Mouse (Mus musculus): Measurements from ENCODE around the gene Atp8b3. TPM values are rescaled to one million over a fixed set of nuclear protein-coding genes. Genes with fewer than 3 reads are reported as not detected.

Gene Atp8b3
- polyA plus RNA-seq, 1 experiment from 2014 or later, result 1.5 TPM

- Histone ChIP-seq H3K4me1 (peaks cover 6% of the 10 kb centered on the region; the same call in 1 of the 2 replicates), H3K9ac (replicated peaks) (no peak overlapping the region), H3K9me3 (replicated peaks) (no peaks in the 10 kb centered on the region), H3K4me3 (replicated peaks) (no peak overlapping the region), H3K27me3 (replicated peaks) (no peaks in the 10 kb centered on the region), H3K27ac (replicated peaks) (no peak overlapping the region), H3K4me2 (no peak overlapping the region), H3K36me3 (peaks cover 83% of the 10 kb centered on the region)
- WGBS, result 100% methylated on average over 4 of the region's 4 CpGs
- no peak for ATAC-seq (ENCODE audit: low FRiP score)
These were observed 8.0 kb upstream of the Atp8b3 start for GRCm38 (mm10) chr10:80546945-80547344.

- H3K36me3 ChIP-seq, result peaks cover 91% of the 10 kb centered on the region
- WGBS, result 93% methylated on average over 8 of the region's 8 CpGs
- no peak for ATAC-seq (ENCODE audit: low FRiP score)
These were observed 6.7 kb upstream of the Atp8b3 start for GRCm38 (mm10) chr10:80545590-80545989.

GRCm38 (mm10) chr10:80543873-80544272 is 4.9 kb upstream of the Atp8b3 start:
- no peak for ATAC-seq (ENCODE audit: low FRiP score)

More at GRCm38 (mm10) chr10:80545590-80545989, 6.7 kb upstream of the Atp8b3 start:
- H3K4me2 ChIP-seq, result no peak overlapping the region
- H3K9ac ChIP-seq (replicated peaks), result no peak overlapping the region
- H3K4me1 ChIP-seq, result peaks cover 6% of the 10 kb centered on the region; the same call in 1 of the 2 replicates
- no peak overlapping the region for H3K4me3 ChIP-seq (replicated peaks)
- no peak overlapping the region for H3K27ac ChIP-seq (replicated peaks)
- H3K27me3 ChIP-seq (replicated peaks), result no peaks in the 10 kb centered on the region
- H3K9me3 ChIP-seq (replicated peaks), result no peaks in the 10 kb centered on the region

GRCm38 (mm10) chr10:80539493-80539892 is 569 bp upstream of the Atp8b3 start:
- whole genome bisulfite sequencing, result 63% methylated on average over 4 of the region's 5 CpGs
- Histone ChIP-seq H3K4me1 (peaks cover 13% of the 10 kb centered on the region), H3K36me3 (peaks cover 37% of the 10 kb centered on the region), H3K27me3 (replicated peaks) (peaks cover 42% of the 10 kb centered on the region), H3K4me3 (replicated peaks) (no peak overlapping the region), H3K27ac (replicated peaks) (no peak overlapping the region), H3K9ac (replicated peaks) (no peak overlapping the region), H3K4me2 (no peak overlapping the region), H3K9me3 (replicated peaks) (no peaks in the 10 kb centered on the region)
- ATAC-seq (ENCODE audit: low FRiP score), result no peak

More at GRCm38 (mm10) chr10:80543873-80544272, 4.9 kb upstream of the Atp8b3 start:
- 92% methylated on average over 14 of the region's 14 CpGs for WGBS
- Histone ChIP-seq H3K9ac (replicated peaks) (no peak overlapping the region), H3K36me3 (peaks cover 76% of the 10 kb centered on the region), H3K27me3 (replicated peaks) (peaks cover 3% of the 10 kb centered on the region), H3K27ac (replicated peaks) (no peak overlapping the region), H3K4me2 (no peak overlapping the region), H3K4me1 (peaks cover 9% of the 10 kb centered on the region), H3K9me3 (replicated peaks) (no peaks in the 10 kb centered on the region), H3K4me3 (replicated peaks) (no peak overlapping the region)

- no peaks in the 10 kb centered on the region for H3K9me3 ChIP-seq (replicated peaks)
- peaks cover 24% of the 10 kb centered on the region for H3K36me3 ChIP-seq
- H3K27ac ChIP-seq (replicated peaks), result no peak overlapping the region
- 70% methylated on average over 5 of the region's 5 CpGs for WGBS
- no peak overlapping the region for H3K9ac ChIP-seq (replicated peaks)
- peaks cover 13% of the 10 kb centered on the region for H3K4me1 ChIP-seq
- H3K27me3 ChIP-seq (replicated peaks), result peaks cover 47% of the 10 kb centered on the region
- no peak for ATAC-seq (ENCODE audit: low FRiP score)
- H3K4me2 ChIP-seq, result no peak overlapping the region
- no peak overlapping the region for H3K4me3 ChIP-seq (replicated peaks)
These were observed 744 bp downstream of the Atp8b3 start for GRCm38 (mm10) chr10:80538180-80538579.

GRCm38 (mm10) chr10:80535711-80536110 is 3.2 kb downstream of the Atp8b3 start:
- no peak overlapping the region for H3K27ac ChIP-seq (replicated peaks)
- ATAC-seq (ENCODE audit: low FRiP score), result no peak

GRCm38 (mm10) chr10:80535071-80535470 is 3.9 kb downstream of the Atp8b3 start:
- ATAC-seq (ENCODE audit: low FRiP score), result no peak
- Histone ChIP-seq H3K9me3 (replicated peaks) (no peaks in the 10 kb centered on the region), H3K4me3 (replicated peaks) (no peak overlapping the region), H3K9ac (replicated peaks) (no peak overlapping the region), H3K27ac (replicated peaks) (no peak overlapping the region), H3K4me1 (peaks cover 13% of the 10 kb centered on the region), H3K4me2 (peak overlapping the region; percentile 13; the same call in 1 of the 2 replicates), H3K27me3 (replicated peaks) (peaks cover 47% of the 10 kb centered on the region), H3K36me3 (no peaks in the 10 kb centered on the region)
- WGBS, result 14% methylated on average over 14 of the region's 14 CpGs

More at GRCm38 (mm10) chr10:80535711-80536110, 3.2 kb downstream of the Atp8b3 start:
- Histone ChIP-seq H3K36me3 (no peaks in the 10 kb centered on the region), H3K4me2 (peak overlapping the region; percentile 13; the same call in 1 of the 2 replicates), H3K9ac (replicated peaks) (no peak overlapping the region), H3K4me3 (replicated peaks) (no peak overlapping the region), H3K4me1 (peaks cover 13% of the 10 kb centered on the region), H3K9me3 (replicated peaks) (no peaks in the 10 kb centered on the region), H3K27me3 (replicated peaks) (peaks cover 47% of the 10 kb centered on the region)
- 9% methylated on average over 13 of the region's 13 CpGs for WGBS

- ATAC-seq (ENCODE audit: low FRiP score), result no peak
- peaks cover 42% of the 10 kb centered on the region for H3K27me3 ChIP-seq (replicated peaks)
- H3K27ac ChIP-seq (replicated peaks), result no peak overlapping the region
- no peak overlapping the region for H3K4me3 ChIP-seq (replicated peaks)
- peaks cover 8% of the 10 kb centered on the region for H3K4me1 ChIP-seq
- H3K9ac ChIP-seq (replicated peaks), result no peak overlapping the region
- no peaks in the 10 kb centered on the region for H3K36me3 ChIP-seq
- H3K9me3 ChIP-seq (replicated peaks), result no peaks in the 10 kb centered on the region
- 22% methylated on average over 7 of the region's 7 CpGs for WGBS
- no peak overlapping the region for H3K4me2 ChIP-seq
These were observed 5.2 kb downstream of the Atp8b3 start for GRCm38 (mm10) chr10:80533704-80534103.

- ATAC-seq (ENCODE audit: low FRiP score), result no peak
- 86% methylated on average over 11 of the region's 11 CpGs for WGBS
- H3K27me3 ChIP-seq (replicated peaks), result peaks cover 33% of the 10 kb centered on the region
- no peak overlapping the region for H3K27ac ChIP-seq (replicated peaks)
- peaks cover 6% of the 10 kb centered on the region; the same call in 1 of the 2 replicates for H3K4me1 ChIP-seq
- no peaks in the 10 kb centered on the region for H3K9me3 ChIP-seq (replicated peaks)
- H3K4me3 ChIP-seq (replicated peaks), result no peak overlapping the region
- H3K36me3 ChIP-seq, result no peaks in the 10 kb centered on the region
- no peak overlapping the region for H3K4me2 ChIP-seq
- no peak overlapping the region for H3K9ac ChIP-seq (replicated peaks)
These were observed 6.1 kb downstream of the Atp8b3 start for GRCm38 (mm10) chr10:80532783-80533182.

- peak; percentile 82 for ATAC-seq (ENCODE audit: low FRiP score)
- Histone ChIP-seq H3K36me3 (no peaks in the 10 kb centered on the region; the same call in 1 of the 2 replicates), H3K4me1 (peaks cover 4% of the 10 kb centered on the region; the same call in 1 of the 2 replicates), H3K27me3 (replicated peaks) (no peaks in the 10 kb centered on the region), H3K4me3 (replicated peaks) (peak overlapping the region; percentile 19), H3K9ac (replicated peaks) (no peak overlapping the region), H3K27ac (replicated peaks) (no peak overlapping the region), H3K4me2 (peak overlapping the region; percentile 43), H3K9me3 (replicated peaks) (no peaks in the 10 kb centered on the region)
- 22% methylated on average over 9 of the region's 9 CpGs for WGBS
These were observed 12.8 kb downstream of the Atp8b3 start for GRCm38 (mm10) chr10:80526172-80526571.

GRCm38 (mm10) chr10:80523299-80523698 is 15.6 kb downstream of the Atp8b3 start:
- no peak overlapping the region for H3K4me3 ChIP-seq (replicated peaks)
- H3K27me3 ChIP-seq (replicated peaks), result no peaks in the 10 kb centered on the region
- H3K36me3 ChIP-seq, result no peaks in the 10 kb centered on the region; the same call in 1 of the 2 replicates
- peaks cover 4% of the 10 kb centered on the region; the same call in 1 of the 2 replicates for H3K4me1 ChIP-seq
- no peak for ATAC-seq (ENCODE audit: low FRiP score)
- no peak overlapping the region for H3K27ac ChIP-seq (replicated peaks)
- no peak overlapping the region for H3K4me2 ChIP-seq
- 94% methylated on average over 7 of the region's 7 CpGs for WGBS
- no peaks in the 10 kb centered on the region for H3K9me3 ChIP-seq (replicated peaks)
- H3K9ac ChIP-seq (replicated peaks), result no peak overlapping the region

- Histone ChIP-seq H3K4me3 (replicated peaks) (no peak overlapping the region), H3K36me3 (no peaks in the 10 kb centered on the region; the same call in 1 of the 2 replicates), H3K9ac (replicated peaks) (no peak overlapping the region), H3K27me3 (replicated peaks) (peaks cover 8% of the 10 kb centered on the region; the same call in 1 of the 2 replicates), H3K27ac (replicated peaks) (no peak overlapping the region), H3K9me3 (replicated peaks) (no peaks in the 10 kb centered on the region), H3K4me2 (no peak overlapping the region), H3K4me1 (0 out of 2 replicates have a peak, but pooled peaks cover 3% of the 10 kb centered on the region)
- ATAC-seq (ENCODE audit: low FRiP score), result no peak
- 78% methylated on average over 2 of the region's 2 CpGs for WGBS
These were observed 19.6 kb downstream of the Atp8b3 start for GRCm38 (mm10) chr10:80519287-80519686.
